Mouse (Mus musculus): ENCODE measurements around the gene Kit.

DNA sequence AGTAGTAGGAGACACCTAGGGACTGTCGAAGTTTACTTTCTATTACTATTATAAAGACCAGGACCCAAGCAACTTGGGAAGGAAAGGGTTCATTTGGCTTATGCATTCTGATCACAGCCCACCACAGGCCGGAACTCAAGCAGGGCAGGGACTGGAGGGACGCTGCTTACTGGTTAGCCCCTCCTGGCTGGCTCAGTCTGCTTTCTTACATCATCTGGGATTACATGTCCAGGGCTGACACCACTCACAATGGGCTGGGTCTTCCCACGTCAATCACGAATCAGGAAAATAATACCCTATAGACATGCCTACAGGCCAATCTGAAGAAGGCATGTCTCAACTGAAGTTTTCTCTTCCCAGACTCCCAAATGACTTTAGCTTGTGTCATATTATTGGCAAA lies 122.2 kb downstream of the Kit start:
- TF ChIP-seq CTCF (IDR thresholded peaks at IDR 0.05; ENCODE audit: control insufficient read depth, insufficient read depth, low read length) (no peak), POLR2A (IDR thresholded peaks at IDR 0.05; ENCODE audit: borderline replicate concordance, control insufficient read depth, low read depth, low read length) (no peak)
